Mouse (Mus musculus) brain, embryonic 14.5 days (tissue): ENCODE results near the gene Sec61b.

Experiments
- CTCF ChIP-seq: fragments of 200-500 bp; IDR thresholded peaks from 2 replicates; pipeline ENCODE4 v1.5.1; 2012; ENCODE audit warnings: inconsistent platforms, mild to moderate bottlenecking, moderate library complexity, borderline replicate concordance; ENCODE audit not compliant: insufficient read depth, insufficient read length; ENCODE audit errors: extremely low read depth
- POLR2A ChIP-seq: fragments of 200-500 bp; IDR thresholded peaks from 2 replicates; pipeline ENCODE4 v1.6.1; 2012; ENCODE audit warnings: mild to moderate bottlenecking, inconsistent platforms, borderline replicate concordance; ENCODE audit not compliant: poor library complexity, insufficient read depth, insufficient read length, severe bottlenecking; ENCODE audit errors: extremely low read depth

GRCm38 (mm10) chr4:47494137-47494536, 19.7 kb downstream of the Sec61b start:
- no peak for TF ChIP-seq CTCF
- no peak for TF ChIP-seq POLR2A
